Mouse (Mus musculus) stomach, embryonic 15.5 days (tissue): ENCODE results near the gene Olig1. TPM values are rescaled to one million over a fixed set of nuclear protein-coding genes. Genes with fewer than 3 reads are reported as not detected.

Experiments used
- polyA plus RNA-seq: library from polyadenylated mRNA; unstranded; fragments of >200 nt; fragmentation: Nextera tagmentation; extraction: Ambion mirVana; gene quantifications from 2 replicates; pipeline ENCODE4 v1.2.1, GENCODE M21; 2015

Olig1 gene
- polyA plus RNA-seq, 1 experiment from 2014 or later: 0.12 TPM

Other genes with a start within 250 kb of the Olig1 start
- 49.8 and 52.7 TPM in 2 replicates for gene Paxbp1, start 225.2 kb upstream of the Olig1 start, polyA plus RNA-seq
- gene 4932438H23Rik, start 174.7 kb upstream of the Olig1 start, polyA plus RNA-seq: 0.10 TPM in 1 of 2 replicates, not detected in the other
- gene Olig2, start 44.3 kb upstream of the Olig1 start, polyA plus RNA-seq: not detected in 2 replicates
- 49.4 and 60.4 TPM in 2 replicates for gene Ifnar2, start 103.0 kb downstream of the Olig1 start, polyA plus RNA-seq
- gene Gm21970, start 121.9 kb downstream of the Olig1 start, polyA plus RNA-seq: not detected in 2 replicates
- gene Il10rb, start 136.4 kb downstream of the Olig1 start, polyA plus RNA-seq: 45.5 and 53.4 TPM in 2 replicates
- gene Ifnar1, start 215.5 kb downstream of the Olig1 start, polyA plus RNA-seq: 48.8 and 49.4 TPM in 2 replicates